Mouse (Mus musculus) spleen, embryonic (tissue): Measurements from ENCODE around the gene Tmem121b.

ENCODE experiments used
- CTCF ChIA-PET: fragments of 350-600 bp; sonication (Branson Sonifier 250); formaldehyde crosslinking; loops from one replicate; lab custom pipeline; 2022; lab: Charles Lee

Tmem121b gene

GRCm38 (mm10) chr6:120466609-120467329 lies 26.8 kb downstream of the Tmem121b start:
- CTCF ChIA-PET: no interaction called here

- CTCF ChIA-PET: interaction anchor here (0.5 to 0.6 kb wide), 2 partner anchors 73 to 325 kb away, joined by 3 read pairs; no protein-coding TSS in a partner anchor
These were observed 28.2 kb downstream of the Tmem121b start for GRCm38 (mm10) chr6:120465393-120465792.

- CTCF ChIA-PET: no interaction called here
These were observed 29.1 kb downstream of the Tmem121b start for GRCm38 (mm10) chr6:120464406-120464939.

- CTCF ChIA-PET: no interaction called here
These were observed 29.7 kb downstream of the Tmem121b start for GRCm38 (mm10) chr6:120463884-120464283.

- CTCF ChIA-PET: no interaction called here
These were observed 30.3 kb downstream of the Tmem121b start, which contains the start of gene Il17ra for GRCm38 (mm10) chr6:120463086-120463871. Il17ra (plus strand) TSS chr6:120463247.

GRCm38 (mm10) chr6:120462251-120462650 lies 31.4 kb downstream of the Tmem121b start:
- CTCF ChIA-PET: no interaction called here

- CTCF ChIA-PET: no interaction called here
These were observed 32.4 kb downstream of the Tmem121b start for GRCm38 (mm10) chr6:120461217-120461616.

- CTCF ChIA-PET: interaction anchor here (0.6 kb wide), 2 partner anchors 12 to 24 kb away, joined by 3 read pairs; no protein-coding TSS in a partner anchor
These were observed 35.9 kb downstream of the Tmem121b start for GRCm38 (mm10) chr6:120457751-120458150.

GRCm38 (mm10) chr6:120457074-120457473 lies 36.5 kb downstream of the Tmem121b start:
- CTCF ChIA-PET: interaction anchor here (0.6 to 0.7 kb wide), 3 partner anchors 13 to 461 kb away, joined by 3 to 6 read pairs (median 3); no protein-coding TSS in a partner anchor

GRCm38 (mm10) chr6:120454627-120455077 lies 39.0 kb downstream of the Tmem121b start:
- CTCF ChIA-PET: interaction anchor here (0.5 to 0.6 kb wide), 2 partner anchors 49 to 569 kb away, joined by 3 to 5 read pairs; no protein-coding TSS in a partner anchor

GRCm38 (mm10) chr6:120453556-120453955 lies 40.1 kb downstream of the Tmem121b start:
- CTCF ChIA-PET: interaction anchor here (0.7 kb wide), 1 partner anchor 20 kb away, joined by 6 read pairs; no protein-coding TSS in a partner anchor

- CTCF ChIA-PET: no interaction called here
These were observed 40.5 kb downstream of the Tmem121b start for GRCm38 (mm10) chr6:120453103-120453445.

- CTCF ChIA-PET: interaction anchor here (0.6 kb wide), 1 partner anchor 599 kb away, joined by 3 read pairs; no protein-coding TSS in a partner anchor
These were observed 41.1 kb downstream of the Tmem121b start for GRCm38 (mm10) chr6:120452384-120453102.

- CTCF ChIA-PET: interaction anchor here (0.5 kb wide), 1 partner anchor 221 kb away, joined by 4 read pairs; no protein-coding TSS in a partner anchor
These were observed 43.4 kb downstream of the Tmem121b start for GRCm38 (mm10) chr6:120450208-120450607.

GRCm38 (mm10) chr6:120443363-120444355 lies 49.9 kb downstream of the Tmem121b start:
- CTCF ChIA-PET: no interaction called here

- CTCF ChIA-PET: interaction anchor here (0.7 kb wide), 1 partner anchor 540 kb away, joined by 12 read pairs; the partner anchor contains the start of gene Rad52
These were observed 51.3 kb downstream of the Tmem121b start for GRCm38 (mm10) chr6:120442171-120442749.
